Mouse (Mus musculus) frontal cortex, adult (tissue): ENCODE results near the gene Pcnx2.

Source experiments
- ATAC-seq: cut with Nextera tagmentation; 2 replicates; pipeline ENCODE4 v1.9.2; 2017; ENCODE audit warnings: mild to moderate bottlenecking, moderate library complexity, mixed read lengths; ENCODE audit not compliant: low TSS enrichment

The Pcnx2 gene

DNA sequence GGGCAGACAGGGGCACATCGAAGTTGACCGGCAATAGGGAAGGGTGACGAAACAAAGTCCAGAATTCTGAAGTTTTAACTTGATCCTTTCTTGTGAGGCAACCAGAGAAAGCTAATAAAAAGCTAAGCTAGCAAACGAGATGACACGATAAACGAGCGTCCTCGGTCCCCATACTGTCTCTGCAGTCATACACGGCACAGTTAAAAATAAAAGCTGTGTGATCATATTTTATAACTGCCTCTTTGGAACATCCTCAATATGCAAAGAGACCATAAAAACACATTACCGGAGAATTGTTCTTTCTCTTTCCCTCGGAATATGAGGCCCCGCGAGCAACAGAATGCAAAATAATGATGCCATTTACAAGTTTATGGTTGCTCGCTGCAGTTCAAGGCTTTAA is 76.1 kb downstream of the Pcnx2 start:
- no peak for ATAC-seq

- ATAC-seq = peak; percentile 80
Measured at GRCm38 (mm10) chr8:125819797-125820196, 78.3 kb downstream of the Pcnx2 start.

- ATAC-seq = no peak
Measured at GRCm38 (mm10) chr8:125818796-125819195, 79.3 kb downstream of the Pcnx2 start.

GRCm38 (mm10) chr8:125816742-125817141 is 81.4 kb downstream of the Pcnx2 start:
- no peak for ATAC-seq

DNA sequence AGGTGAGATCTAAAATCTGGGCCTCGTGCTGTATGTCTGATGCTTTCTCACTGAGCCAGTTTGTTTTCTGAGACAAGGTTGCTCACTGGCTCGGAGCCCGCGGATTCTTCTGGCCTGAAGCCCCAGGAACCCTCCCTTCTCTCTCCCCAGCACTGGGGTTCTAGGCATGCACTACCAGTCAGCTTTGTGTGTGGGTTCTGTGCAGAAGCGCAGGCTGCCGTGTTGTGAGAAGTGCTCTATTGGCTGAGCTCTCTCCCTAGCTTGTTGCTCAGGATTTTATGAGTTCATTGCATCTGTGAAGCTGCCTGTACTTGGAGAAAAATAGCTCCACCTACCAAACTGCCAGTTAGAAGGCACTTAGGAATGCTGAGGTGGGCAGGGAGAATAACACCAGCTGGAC is 89.3 kb downstream of the Pcnx2 start:
- peak; percentile 97 for ATAC-seq

- ATAC-seq = no peak
Measured at GRCm38 (mm10) chr8:125807905-125808310, 90.2 kb downstream of the Pcnx2 start.

GRCm38 (mm10) chr8:125806459-125806858 is 91.7 kb downstream of the Pcnx2 start:
- ATAC-seq = peak; percentile 47

GRCm38 (mm10) chr8:125796970-125797369 is 101.1 kb downstream of the Pcnx2 start:
- ATAC-seq = no peak

DNA sequence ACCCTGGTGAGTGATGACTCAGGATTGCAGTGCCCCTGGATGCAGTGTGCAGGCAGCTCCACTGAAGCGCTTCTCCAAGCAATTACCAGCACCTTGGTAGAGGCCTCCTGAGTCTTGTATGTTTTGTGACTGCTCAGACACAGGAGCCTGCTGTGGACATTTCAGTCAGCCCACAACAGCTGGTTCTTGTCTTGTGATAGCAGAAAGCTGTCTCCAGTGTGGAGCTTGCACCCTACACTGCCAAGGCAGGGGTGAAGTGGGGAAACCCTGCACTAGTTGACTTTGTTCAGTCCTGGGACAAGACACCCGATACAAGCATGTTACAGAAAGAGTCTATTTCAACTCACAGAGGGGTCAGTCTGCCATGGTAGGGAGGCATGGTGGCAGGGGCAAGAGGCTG is 102.8 kb downstream of the Pcnx2 start:
- no peak for ATAC-seq

- ATAC-seq = no peak
Measured at GRCm38 (mm10) chr8:125792816-125793455, 105.2 kb downstream of the Pcnx2 start.

- ATAC-seq = no peak
Measured at GRCm38 (mm10) chr8:125786886-125787285, 111.2 kb downstream of the Pcnx2 start.

- no peak for ATAC-seq
Measured at GRCm38 (mm10) chr8:125782161-125782560, 116.0 kb downstream of the Pcnx2 start.

GRCm38 (mm10) chr8:125779656-125780055 is 118.5 kb downstream of the Pcnx2 start:
- no peak for ATAC-seq

GRCm38 (mm10) chr8:125778919-125779318 is 119.2 kb downstream of the Pcnx2 start:
- no peak for ATAC-seq

GRCm38 (mm10) chr8:125777478-125778164 is 120.5 kb downstream of the Pcnx2 start:
- ATAC-seq = no peak

- ATAC-seq = no peak
Measured at GRCm38 (mm10) chr8:125776800-125777199, 121.3 kb downstream of the Pcnx2 start.

- ATAC-seq = no peak
Measured at GRCm38 (mm10) chr8:125776314-125776713, 121.8 kb downstream of the Pcnx2 start.

DNA sequence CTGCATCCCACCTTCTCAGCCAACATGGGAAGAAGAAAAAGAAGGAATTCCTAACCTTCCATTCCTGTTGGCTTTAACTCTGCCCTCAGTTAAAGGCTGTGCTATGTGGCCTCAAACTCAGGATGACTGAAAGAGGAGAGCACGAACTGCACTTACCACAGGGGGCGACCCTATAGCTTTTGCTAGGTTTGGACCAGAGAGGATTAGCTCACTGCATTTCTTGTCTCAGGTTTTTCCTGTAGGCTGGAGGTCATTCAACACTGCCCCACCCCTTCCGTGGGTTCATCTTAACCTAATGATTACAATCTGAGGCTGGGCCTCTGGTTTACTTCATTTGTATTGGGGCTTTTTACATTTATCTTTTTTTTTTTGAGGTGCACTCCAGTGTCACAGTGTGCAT is 123.1 kb downstream of the Pcnx2 start:
- ATAC-seq = no peak

- ATAC-seq = no peak
Measured at GRCm38 (mm10) chr8:125773281-125773803, 124.8 kb downstream of the Pcnx2 start.

- no peak for ATAC-seq
Measured at GRCm38 (mm10) chr8:125772300-125772699, 125.8 kb downstream of the Pcnx2 start.

DNA sequence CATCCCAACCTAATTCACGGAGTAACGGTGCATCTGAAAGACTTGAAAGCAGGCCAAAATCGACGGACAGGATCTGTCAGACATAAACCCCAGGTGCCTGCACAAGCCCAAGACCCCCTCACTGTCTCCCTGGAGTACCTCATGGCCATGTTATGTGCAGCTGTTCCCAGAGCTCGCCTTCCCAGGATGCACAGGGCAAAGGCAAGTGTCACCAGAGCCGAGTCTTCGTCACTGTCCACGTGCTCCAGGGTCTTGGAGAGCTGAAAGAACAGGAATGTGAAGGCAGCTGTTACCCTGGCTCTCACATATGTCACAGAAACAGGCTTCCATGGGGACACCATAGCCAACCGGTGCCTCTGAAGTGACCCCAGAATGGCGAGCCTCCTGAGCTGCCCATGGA is 130.0 kb downstream of the Pcnx2 start:
- ATAC-seq = no peak

DNA sequence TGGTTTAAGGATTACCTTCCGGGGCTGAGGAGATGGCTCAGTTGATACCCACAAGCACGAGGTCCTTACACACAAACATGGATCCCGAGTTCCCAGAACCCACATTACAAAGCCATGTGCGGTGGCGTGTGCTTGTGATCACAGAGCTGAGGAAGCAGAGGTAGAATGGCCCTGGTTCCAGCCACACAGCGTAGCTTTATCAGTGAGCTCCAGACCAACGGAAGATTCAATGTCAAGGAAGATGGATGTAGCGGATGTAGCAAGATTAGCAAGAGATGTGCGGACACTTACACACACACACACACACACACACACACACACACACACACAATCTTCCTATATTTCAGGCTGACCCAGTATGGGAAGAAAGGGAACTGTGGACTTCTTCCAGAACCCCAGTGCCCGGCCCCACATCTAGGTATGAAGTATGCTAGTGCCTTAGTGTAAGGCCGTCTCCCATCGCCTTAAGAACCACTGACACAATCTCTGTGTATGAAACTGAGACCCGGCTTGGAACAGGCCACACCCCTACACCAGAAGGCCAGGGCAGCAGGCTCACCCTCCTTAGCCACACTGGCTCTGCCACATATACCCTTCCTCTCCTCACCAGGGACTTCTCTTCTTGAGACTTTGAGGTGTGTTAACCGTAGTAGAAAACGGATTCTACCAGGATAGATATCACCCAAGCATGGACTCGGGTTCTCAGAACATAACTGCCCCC is 134.9 kb downstream of the Pcnx2 start:
- no peak for ATAC-seq

GRCm38 (mm10) chr8:125759022-125759421 is 139.1 kb downstream of the Pcnx2 start:
- no peak for ATAC-seq
